Mouse (Mus musculus) G1E (cell line): Measurements from ENCODE around the gene Ccar1.

Experiments used
- CTCF ChIP-seq: IDR thresholded peaks from 2 replicates; pipeline ENCODE4 v1.5.1; 2012; ENCODE audit warnings: low read depth, low read length, inconsistent platforms, mixed read lengths
- GATA1 ChIP-seq: IDR thresholded peaks from 2 replicates; pipeline ENCODE4 v1.6.1; 2012; ENCODE audit warnings: borderline replicate concordance, low read length, inconsistent platforms, mixed read lengths

DNA sequence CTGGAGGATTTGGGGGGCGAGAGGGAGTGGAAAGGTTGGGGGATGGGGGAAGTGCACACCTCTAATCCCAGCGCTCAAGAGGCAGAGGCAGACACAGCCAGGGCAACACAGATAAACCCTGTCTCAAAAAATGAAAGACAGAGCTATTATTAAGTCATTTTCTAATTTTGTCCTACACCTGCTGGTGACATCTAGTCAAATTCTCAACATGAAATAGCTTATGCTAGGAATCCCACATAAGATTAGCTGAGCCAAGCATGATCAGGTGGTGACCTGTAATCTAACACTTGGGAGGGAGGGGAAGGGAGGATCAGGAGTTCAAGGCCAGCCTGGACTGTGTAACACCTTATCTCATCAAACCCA, 986 bp upstream of the Ccar1 start:
- TF ChIP-seq CTCF (no peak), GATA1 (no peak)
